Mouse (Mus musculus): ENCODE measurements around the gene Rab25.

GRCm38 (mm10) chr3:88551586-88551985, 3.5 kb upstream of the Rab25 start:
- TF ChIP-seq CTCF (conservative IDR thresholded peaks at IDR 0.05; ENCODE audit: low read length), result no peak
- no peak for TF ChIP-seq NANOG (IDR thresholded peaks at IDR 0.05; ENCODE audit: borderline replicate concordance, low read length)
- TF ChIP-seq POU5F1 (IDR thresholded peaks at IDR 0.05; ENCODE audit: borderline replicate concordance, low read length), result no peak

All from E14TG2a.4 (cell line).